9 mouse cellular contexts compared by ENCODE assay signal in the genomic region with DNA sequence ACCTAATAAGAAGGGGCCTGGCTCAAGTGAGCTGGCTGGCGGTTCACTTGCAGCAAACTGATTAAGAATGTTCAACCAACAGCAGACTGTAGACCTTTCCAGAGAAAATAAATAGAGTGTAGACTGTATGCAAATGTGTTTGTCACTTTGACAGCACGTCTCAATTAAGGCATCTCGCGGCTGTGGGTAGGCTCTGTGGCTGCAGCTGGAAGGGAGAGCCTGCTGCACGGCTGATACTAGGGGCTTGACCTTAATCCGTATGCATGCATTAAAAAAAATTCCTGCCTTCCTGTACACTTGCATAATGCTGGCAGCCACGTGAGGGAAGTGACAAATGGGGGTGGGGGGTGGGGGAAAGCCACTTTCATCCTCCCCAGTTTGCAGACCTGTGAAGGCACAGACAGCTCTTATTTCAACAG.
DNase-seq lines count a peak whose midpoint lies in the region; ATAC-seq and TF ChIP-seq lines count a peak whose summit lies in the region.
"Had no signal": no experiment of that assay in that cellular context is flagged by ENCODE, and none has a peak within 500 bp of the region (broad histone marks: within the 10 kb centered on the region; RNA-seq: fewer than 3 reads in every experiment).

No protein-coding gene starts in this region.

- H3K4me1 ChIP-seq in forebrain, embryonic 11.5 days (replicated peaks; ENCODE audit: control insufficient read depth, insufficient read depth, low read length): peaks cover 9% of the 10 kb centered on the region
- H3K4me1 ChIP-seq in limb, embryonic 13.5 days: peaks cover 19% of the 10 kb centered on the region
- H3K4me1 ChIP-seq in intestine, embryonic 15.5 days (replicated peaks): 0 out of 2 replicates have a peak, but pooled peaks cover 3% of the 10 kb centered on the region

- no peak overlapping the region for H3K4me3 ChIP-seq in left cerebral cortex, adult 2 months
- H3K4me3 ChIP-seq in forebrain, embryonic 11.5 days (ENCODE audit: low read depth, low read length): no peak overlapping the region
- H3K4me3 ChIP-seq in limb, embryonic 13.5 days: no peak overlapping the region
- H3K4me3 ChIP-seq in intestine, embryonic 15.5 days (replicated peaks): no peak overlapping the region

- WGBS in forebrain, embryonic 11.5 days: 3% methylated on average over 7 of the region's 7 CpGs
- WGBS in limb, embryonic 13.5 days: 9% methylated on average over 7 of the region's 7 CpGs
- 31% methylated on average over 7 of the region's 7 CpGs for WGBS in intestine, embryonic 15.5 days

- no peaks in the 10 kb centered on the region for H3K9me3 ChIP-seq in forebrain, embryonic 11.5 days (ENCODE audit: control insufficient read depth, low read length)
- H3K9me3 ChIP-seq in limb, embryonic 13.5 days: no peaks in the 10 kb centered on the region
- H3K9me3 ChIP-seq in intestine, embryonic 15.5 days: no peaks in the 10 kb centered on the region

- no peak for TF ChIP-seq CTCF in left cerebral cortex, adult 2 months (IDR thresholded peaks at IDR 0.05)

- no peak for DNase-seq in left cerebral cortex, adult 2 months (ENCODE audit: extremely low spot score in 1 of 2, low spot score in 2 of 2)
- DNase-seq in left cerebral cortex, postnatal 10 days (ENCODE audit: extremely low spot score in 1 of 2, low spot score in 2 of 2): no peak
- DNase-seq in forebrain, embryonic 11.5 days (ENCODE audit: low spot score): peak; percentile 78
- peak; percentile 86 for DNase-seq in retina, postnatal 1 day
- DNase-seq in gastrocnemius, postnatal 4 days (ENCODE audit: low spot score in 2 of 2): no peak
- no peak for DNase-seq in adrenal gland, adult 2 months

- no peak overlapping the region; the same call in 1 of the 2 replicates for H3K9ac ChIP-seq in forebrain, embryonic 11.5 days (ENCODE audit: low read length)
- H3K9ac ChIP-seq in limb, embryonic 13.5 days: no peak overlapping the region
- H3K9ac ChIP-seq in intestine, embryonic 15.5 days: no peak overlapping the region
- H3K9ac ChIP-seq: liver, embryonic 14.5 days had no signal

- H3K4me2 ChIP-seq in forebrain, embryonic 11.5 days (ENCODE audit: low read depth, low read length, severe bottlenecking): no peak overlapping the region
- H3K4me2 ChIP-seq in limb, embryonic 13.5 days (replicated peaks): no peak overlapping the region
- H3K4me2 ChIP-seq in intestine, embryonic 15.5 days (replicated peaks): no peak overlapping the region

- H3K27ac ChIP-seq in left cerebral cortex, adult 2 months: peak overlapping the region; percentile 76
- peak overlapping the region; percentile 89 for H3K27ac ChIP-seq in forebrain, embryonic 11.5 days (ENCODE audit: low read depth, low read length)
- peak overlapping the region; percentile 52; the same call in 1 of the 2 replicates for H3K27ac ChIP-seq in limb, embryonic 13.5 days
- H3K27ac ChIP-seq in intestine, embryonic 15.5 days: no peak overlapping the region
- H3K27ac ChIP-seq: liver, embryonic 14.5 days had no signal

- no peaks in the 10 kb centered on the region for H3K36me3 ChIP-seq in forebrain, embryonic 11.5 days (ENCODE audit: control insufficient read depth, insufficient read depth, low read length)
- H3K36me3 ChIP-seq in limb, embryonic 13.5 days: peaks cover 15% of the 10 kb centered on the region; the same call in 1 of the 2 replicates
- no peaks in the 10 kb centered on the region for H3K36me3 ChIP-seq in intestine, embryonic 15.5 days

- intact Hi-C loops in left cerebral cortex, adult 2 months (cut with DNase I): no loop called here
- intact Hi-C loops in left cerebral cortex, postnatal 10 days (cut with DNase I): no loop called here

- peak; percentile 94 for ATAC-seq in forebrain, embryonic 11.5 days (replicated peaks; ENCODE audit: low FRiP score)
- ATAC-seq in limb, embryonic 13.5 days (ENCODE audit: low FRiP score, low read depth): peak; percentile 58
- ATAC-seq in intestine, embryonic 15.5 days: no peak

- H3K27me3 ChIP-seq in forebrain, embryonic 11.5 days (ENCODE audit: control insufficient read depth, insufficient read depth, low read length): no peaks in the 10 kb centered on the region
- no peaks in the 10 kb centered on the region for H3K27me3 ChIP-seq in limb, embryonic 13.5 days
- no peaks in the 10 kb centered on the region for H3K27me3 ChIP-seq in intestine, embryonic 15.5 days (replicated peaks)

Comparison
In these comparisons a context has a peak if more than half of its experiments do, and no peak if none do; other contexts are left out.
1. DNase-seq: peak in forebrain, embryonic 11.5 days (single experiment) and retina, postnatal 1 day (single experiment); none in left cerebral cortex, adult 2 months (0 of 2), left cerebral cortex, postnatal 10 days (0 of 2), gastrocnemius, postnatal 4 days (0 of 2) and adrenal gland, adult 2 months (single experiment).